Mouse (Mus musculus): ENCODE results near the gene Sh2b1.

The Sh2b1 gene

GRCm38 (mm10) chr7:126458225-126458624, 17.0 kb downstream of the Sh2b1 start:
- no peak for DNase-seq (ENCODE audit: low read depth in 2 of 2, low spot score in 2 of 2)

- DNase-seq (ENCODE audit: low read depth in 2 of 2, low spot score in 2 of 2) = no peak
Measured at GRCm38 (mm10) chr7:126456382-126457266, 18.6 kb downstream of the Sh2b1 start.

- DNase-seq (ENCODE audit: low read depth in 2 of 2, low spot score in 2 of 2) = no peak
Measured at GRCm38 (mm10) chr7:126455242-126455641, 20.0 kb downstream of the Sh2b1 start.

GRCm38 (mm10) chr7:126453861-126454260, 21.4 kb downstream of the Sh2b1 start:
- DNase-seq (ENCODE audit: low read depth in 2 of 2, low spot score in 2 of 2) = no peak

- no peak for DNase-seq (ENCODE audit: low read depth in 2 of 2, low spot score in 2 of 2)
Measured at GRCm38 (mm10) chr7:126452244-126452643, 23.0 kb downstream of the Sh2b1 start.

- no peak for DNase-seq (ENCODE audit: low read depth in 2 of 2, low spot score in 2 of 2)
Measured at GRCm38 (mm10) chr7:126450641-126451040, 24.6 kb downstream of the Sh2b1 start.

- no peak for DNase-seq (ENCODE audit: low read depth in 2 of 2, low spot score in 2 of 2)
Measured at GRCm38 (mm10) chr7:126449991-126450390, 25.2 kb downstream of the Sh2b1 start.

- DNase-seq (ENCODE audit: low read depth in 2 of 2, low spot score in 2 of 2) = no peak
Measured at GRCm38 (mm10) chr7:126448481-126448880, 26.7 kb downstream of the Sh2b1 start.

GRCm38 (mm10) chr7:126446217-126446616, 29.0 kb downstream of the Sh2b1 start:
- no peak for DNase-seq (ENCODE audit: low read depth in 2 of 2, low spot score in 2 of 2)

- DNase-seq (ENCODE audit: low read depth in 2 of 2, low spot score in 2 of 2) = no peak
Measured at GRCm38 (mm10) chr7:126445104-126445815, 30.0 kb downstream of the Sh2b1 start.

- DNase-seq (ENCODE audit: low read depth in 2 of 2, low spot score in 2 of 2) = no peak
Measured at GRCm38 (mm10) chr7:126444536-126444935, 30.7 kb downstream of the Sh2b1 start.

GRCm38 (mm10) chr7:126443997-126444396, 31.2 kb downstream of the Sh2b1 start:
- DNase-seq (ENCODE audit: low read depth in 2 of 2, low spot score in 2 of 2) = no peak

GRCm38 (mm10) chr7:126440134-126440533, 35.1 kb downstream of the Sh2b1 start:
- DNase-seq (ENCODE audit: low read depth in 2 of 2, low spot score in 2 of 2) = no peak

- peak; percentile 58 to 65 for DNase-seq (ENCODE audit: low read depth in 2 of 2, low spot score in 2 of 2)
Measured at GRCm38 (mm10) chr7:126436851-126437250, 38.4 kb downstream of the Sh2b1 start.

- no peak for DNase-seq (ENCODE audit: low read depth in 2 of 2, low spot score in 2 of 2)
Measured at GRCm38 (mm10) chr7:126435801-126436200, 39.4 kb downstream of the Sh2b1 start.

GRCm38 (mm10) chr7:126434726-126435125, 40.5 kb downstream of the Sh2b1 start:
- no peak for DNase-seq (ENCODE audit: low read depth in 2 of 2, low spot score in 2 of 2)

- no peak for DNase-seq (ENCODE audit: low read depth in 2 of 2, low spot score in 2 of 2)
Measured at GRCm38 (mm10) chr7:126430167-126430566, 45.1 kb downstream of the Sh2b1 start.

- DNase-seq (ENCODE audit: low read depth in 2 of 2, low spot score in 2 of 2) = no peak
Measured at GRCm38 (mm10) chr7:126429503-126429898, 45.7 kb downstream of the Sh2b1 start.

- peak; percentile 72 to 84 for DNase-seq (ENCODE audit: low read depth in 2 of 2, low spot score in 2 of 2)
Measured at GRCm38 (mm10) chr7:126428631-126429502, 46.4 kb downstream of the Sh2b1 start, which contains the start of gene Rabep2. TSS of gene Rabep2 (plus strand) at chr7:126428759.

GRCm38 (mm10) chr7:126428154-126428553, 47.1 kb downstream of the Sh2b1 start:
- DNase-seq (ENCODE audit: low read depth in 2 of 2, low spot score in 2 of 2) = no peak

GRCm38 (mm10) chr7:126427323-126427860, 47.8 kb downstream of the Sh2b1 start:
- no peak for DNase-seq (ENCODE audit: low read depth in 2 of 2, low spot score in 2 of 2)

All from CD8-positive naive resting alpha-beta T cell, adult 2 months (primary cell).